Mouse (Mus musculus) T-cell, adult 2 months (primary cell): ENCODE data around the gene Dzip1.
A peak's percentile ranks its signal among the peaks of the same experiment; 100 is the strongest.

Experiments
- DNase-seq: peaks from one replicate; pipeline ENCODE4 v3.0.0; 2022; ENCODE audit warnings: low spot score

Dzip1 gene

DNA sequence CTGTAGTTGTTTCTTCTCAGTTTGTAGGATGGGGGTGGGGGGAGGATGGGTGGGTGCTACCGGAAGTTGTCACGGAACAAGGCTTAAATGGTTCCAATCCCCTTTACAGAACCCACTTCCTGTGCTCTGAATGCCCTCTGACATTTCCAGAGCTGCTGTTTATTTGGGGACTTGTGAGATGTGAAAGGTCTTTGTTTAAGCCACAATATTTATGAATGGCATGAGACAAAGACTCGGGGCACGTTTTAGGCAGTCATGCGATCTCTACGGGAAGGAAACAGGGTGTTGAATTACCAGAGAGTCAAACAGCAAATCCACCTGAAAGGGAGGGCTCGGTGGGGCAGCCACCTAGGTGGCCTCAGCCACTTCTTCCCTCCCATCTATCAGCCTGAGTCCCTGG is 90.9 kb downstream of the Dzip1 start:
- peak; percentile 78 for DNase-seq

- no peak for DNase-seq
These were observed 92.0 kb downstream of the Dzip1 start for GRCm38 (mm10) chr14:118833241-118833640.

DNA sequence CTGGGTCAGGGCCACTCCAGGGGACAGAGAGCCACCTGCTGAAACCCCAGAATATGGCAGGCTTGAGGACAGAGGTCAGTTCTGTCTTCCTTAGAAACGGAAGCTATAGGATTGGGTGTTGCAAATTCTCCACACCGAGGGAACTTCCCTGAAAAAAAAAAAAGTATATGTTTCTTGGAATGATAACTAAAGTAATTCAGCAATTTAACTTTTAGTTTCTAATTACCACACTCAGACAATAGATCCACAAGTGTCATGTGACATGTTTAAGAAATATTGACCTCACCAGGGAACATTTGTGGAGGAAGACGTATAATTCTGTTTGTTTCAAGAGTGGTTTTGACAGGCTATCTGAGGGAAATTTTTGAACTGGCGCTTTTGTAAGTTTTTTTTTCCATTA is 93.7 kb downstream of the Dzip1 start:
- no peak for DNase-seq

DNA sequence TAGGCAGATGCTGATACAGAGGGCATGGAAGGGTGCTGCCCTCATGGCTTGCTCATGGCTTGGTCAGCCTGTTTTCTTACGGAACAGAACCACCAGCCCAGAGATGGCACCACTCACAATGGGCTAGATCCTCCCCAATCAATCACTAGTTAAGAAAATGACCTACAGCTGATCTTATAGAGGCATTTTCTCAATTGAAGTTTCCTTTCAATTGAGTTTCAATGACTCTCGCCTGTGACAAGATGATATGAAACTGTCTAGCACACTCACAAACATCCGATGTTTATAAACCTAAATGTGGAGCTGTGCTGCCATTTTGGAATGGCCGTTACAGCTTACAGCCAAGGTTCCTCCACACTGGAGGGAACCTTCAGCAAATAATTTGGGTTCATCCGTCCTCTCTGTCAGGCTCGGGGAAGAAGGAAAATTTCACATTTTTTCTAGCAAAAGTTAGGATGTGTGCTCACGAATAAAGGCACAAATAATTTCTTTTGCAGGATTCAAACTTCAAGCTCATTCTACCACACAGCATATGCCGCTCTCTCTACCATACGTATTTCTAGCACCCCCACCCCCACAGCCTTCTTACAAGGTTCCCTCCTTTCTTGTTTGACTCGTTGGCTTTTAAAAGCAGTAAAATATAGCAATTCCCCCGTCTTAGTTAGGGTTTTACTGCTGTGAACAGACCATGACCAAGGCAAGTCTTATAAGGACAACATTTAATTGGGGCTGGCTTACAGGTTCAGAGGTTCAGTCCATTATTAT is 95.7 kb downstream of the Dzip1 start:
- DNase-seq: no peak

DNA sequence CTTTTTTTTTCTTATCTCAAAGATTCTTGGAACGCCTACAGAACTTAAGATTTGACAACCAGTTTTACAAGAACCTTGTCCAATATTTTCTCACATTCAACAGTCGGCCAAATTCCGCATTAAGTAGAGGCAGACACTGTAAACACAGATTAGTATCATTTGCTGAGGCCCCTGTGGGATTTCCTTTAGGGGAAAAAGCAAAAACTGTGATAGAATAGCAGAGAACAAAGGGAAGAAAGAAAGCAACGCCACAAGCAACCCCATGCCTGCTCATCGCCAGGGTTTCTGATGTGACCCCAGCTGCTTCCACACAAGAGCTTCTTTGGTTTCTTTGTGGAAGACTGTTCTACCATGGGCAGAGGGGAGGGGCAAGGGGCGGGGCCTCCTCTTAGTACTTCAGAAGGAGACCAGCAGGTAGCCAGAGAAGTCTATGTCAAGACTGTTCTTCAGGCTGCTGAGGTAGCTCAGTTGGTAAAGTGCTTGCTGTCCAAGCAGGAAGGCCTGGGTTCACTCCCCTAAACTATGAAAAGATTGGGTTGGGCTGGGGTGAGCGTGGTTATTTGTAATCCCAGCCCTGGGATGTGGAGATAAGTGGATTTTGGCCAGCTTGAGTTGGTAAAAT is 97.9 kb downstream of the Dzip1 start:
- DNase-seq: no peak

DNA sequence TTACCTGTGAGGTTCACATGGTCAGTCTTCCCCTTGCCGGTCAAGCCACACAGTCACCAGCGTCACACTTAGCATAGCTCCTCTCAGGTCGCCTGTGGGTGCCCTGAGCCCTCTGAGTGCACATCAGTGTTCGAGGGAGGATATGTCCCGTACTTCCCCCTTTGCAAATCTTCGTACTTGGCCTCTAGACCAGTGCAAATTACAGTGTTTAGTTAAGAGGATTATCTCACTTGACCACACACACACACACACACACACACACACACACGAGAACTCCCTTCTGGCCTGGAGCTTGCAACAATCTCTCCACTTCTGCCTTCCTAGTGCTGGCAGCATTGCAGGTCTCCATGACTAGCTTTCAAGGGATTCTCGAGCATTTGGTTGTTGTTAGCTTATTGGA is 98.9 kb downstream of the Dzip1 start:
- DNase-seq: no peak
